Mouse (Mus musculus) layer of hippocampus, adult 2 months (tissue): ENCODE measurements at regions not wholly inside any gene's neighbourhood (a gene's known extent, or its start where the extent isn't known, plus 50 kb on each side); places are given as distances from the start of the nearest gene placed in this dataset.

Experiments used
- DNase-seq, 2 experiments: peaks; one replicate each; pipeline ENCODE4 v3.0.0; 2022; ENCODE audit warnings: low spot score in 2 of 2
- H3K27ac ChIP-seq: fragments of 200-600 bp; 2 replicates; pipeline ENCODE4 v1.8.1; 2022
- H3K4me3 ChIP-seq: fragments of 200-600 bp; 2 replicates; pipeline ENCODE4 v1.8.1; 2022; ENCODE audit warnings: mild to moderate bottlenecking
- CTCF ChIP-seq: fragments of 200-600 bp; conservative IDR thresholded peaks from 2 replicates; pipeline ENCODE4 v1.8.1; 2022; ENCODE audit warnings: antibody characterized with exemption, mild to moderate bottlenecking, moderate library complexity

GRCm38 (mm10) chr2:106190579-106191322, 187.4 kb upstream of the Dnajc24 start:
- 0 out of 2 replicates have a peak, but pooled peaks have one; percentile 6 for TF ChIP-seq CTCF
- DNase-seq: no peak

GRCm38 (mm10) chr2:106183651-106184050, 180.3 kb upstream of the Dnajc24 start:
- Histone ChIP-seq H3K27ac (no peak overlapping the region), H3K4me3 (no peak overlapping the region)
- DNase-seq: no peak
- no peak for TF ChIP-seq CTCF

More at GRCm38 (mm10) chr2:106190579-106191322, 187.4 kb upstream of the Dnajc24 start:
- Histone ChIP-seq H3K4me3 (no peak overlapping the region), H3K27ac (no peak overlapping the region)

- no peak for TF ChIP-seq CTCF
- Histone ChIP-seq H3K27ac (no peak overlapping the region), H3K4me3 (no peak overlapping the region)
- DNase-seq: no peak
These were observed 178.7 kb upstream of the Dnajc24 start for GRCm38 (mm10) chr2:106182051-106182450.

- Histone ChIP-seq H3K4me3 (no peak overlapping the region), H3K27ac (no peak overlapping the region)
- no peak for TF ChIP-seq CTCF
- no peak for DNase-seq
These were observed 159.3 kb upstream of the Dnajc24 start for GRCm38 (mm10) chr2:106162681-106163080.

- TF ChIP-seq CTCF: no peak
- no peak for DNase-seq
These were observed 158.5 kb upstream of the Dnajc24 start for GRCm38 (mm10) chr2:106161877-106162276.

GRCm38 (mm10) chr2:106149701-106150100, 146.4 kb upstream of the Dnajc24 start:
- Histone ChIP-seq H3K4me3 (no peak overlapping the region), H3K27ac (no peak overlapping the region)
- no peak for DNase-seq
- TF ChIP-seq CTCF: no peak

More at GRCm38 (mm10) chr2:106161877-106162276, 158.5 kb upstream of the Dnajc24 start:
- no peak overlapping the region for H3K4me3 ChIP-seq
- no peak overlapping the region for H3K27ac ChIP-seq

- Histone ChIP-seq H3K4me3 (no peak overlapping the region), H3K27ac (no peak overlapping the region)
- no peak for DNase-seq
- no peak for TF ChIP-seq CTCF
These were observed 137.6 kb upstream of the Dnajc24 start for GRCm38 (mm10) chr2:106140931-106141330.

- H3K4me3 ChIP-seq: no peak overlapping the region
- H3K27ac ChIP-seq: no peak overlapping the region
- no peak for DNase-seq
- TF ChIP-seq CTCF: no peak
These were observed 97.7 kb upstream of the Dnajc24 start for GRCm38 (mm10) chr2:106101002-106101401.

- Histone ChIP-seq H3K27ac (no peak overlapping the region), H3K4me3 (no peak overlapping the region)
- no peak for DNase-seq
- peak; percentile 51 for TF ChIP-seq CTCF
These were observed 82.8 kb upstream of the Dnajc24 start for GRCm38 (mm10) chr2:106086121-106086520.

GRCm38 (mm10) chr2:106083801-106084800, 80.8 kb upstream of the Dnajc24 start:
- H3K27ac ChIP-seq: no peak overlapping the region
- DNase-seq: no peak
- TF ChIP-seq CTCF: no peak
- no peak overlapping the region for H3K4me3 ChIP-seq

GRCm38 (mm10) chr2:106083001-106083400, 79.7 kb upstream of the Dnajc24 start:
- Histone ChIP-seq H3K27ac (no peak overlapping the region), H3K4me3 (no peak overlapping the region)
- TF ChIP-seq CTCF: no peak
- DNase-seq: no peak

GRCm38 (mm10) chr2:106081951-106082350, 78.6 kb upstream of the Dnajc24 start:
- DNase-seq: peak; percentile 51 to 86
- Histone ChIP-seq H3K27ac (no peak overlapping the region), H3K4me3 (no peak overlapping the region)
- TF ChIP-seq CTCF: peak; percentile 98

- TF ChIP-seq CTCF: no peak
- no peak for DNase-seq
- Histone ChIP-seq H3K4me3 (no peak overlapping the region), H3K27ac (no peak overlapping the region)
These were observed 77.3 kb upstream of the Dnajc24 start for GRCm38 (mm10) chr2:106080626-106081025.
